Mouse (Mus musculus): Measurements from ENCODE around the gene Eri3. TPM values are rescaled to one million over a fixed set of nuclear protein-coding genes. Genes with fewer than 3 reads are reported as not detected.

Gene Eri3
- total and polyA plus RNA-seq, 3 experiments = 20.7 to 151 (median 54.3) TPM

DNA sequence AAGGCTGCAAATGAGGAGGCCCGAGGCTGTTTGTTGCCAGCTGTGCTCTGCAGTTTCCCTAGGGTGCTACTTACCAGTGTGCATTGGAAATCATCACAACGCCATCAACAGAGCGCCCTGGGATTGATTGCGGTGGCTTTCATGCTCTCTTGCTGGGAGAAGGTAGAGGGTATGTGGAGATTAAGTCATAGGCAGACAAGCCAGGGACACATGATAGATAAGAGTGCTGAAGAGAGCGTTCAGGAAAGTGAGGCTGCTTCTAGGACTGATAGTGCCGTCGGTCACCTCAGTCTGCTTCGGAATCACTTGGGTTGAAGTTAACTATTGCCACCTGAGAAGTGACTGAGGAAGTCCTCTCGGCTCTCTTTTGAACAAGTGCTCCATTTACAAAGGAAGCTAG lies 13.8 kb downstream of the Eri3 start:
- ATAC-seq (ENCODE audit: extremely low read depth, insufficient number of reproducible peaks, low FRiP score, poor library complexity, severe bottlenecking) (no peak), DNase-seq (ENCODE audit: low spot score) (no peak)
- Histone ChIP-seq H3K36me3 (replicated peaks) (peaks cover 75% of the 10 kb centered on the region), H3K9me3 (replicated peaks) (no peaks in the 10 kb centered on the region), H3K27me3 (ENCODE audit: insufficient read depth, low read length) (no peaks in the 10 kb centered on the region), H3K4me1 (ENCODE audit: insufficient read depth, low read depth, low read length) (no peaks in the 10 kb centered on the region), H3K4me3 (ENCODE audit: low read depth, low read length) (no peak overlapping the region)
- TF ChIP-seq TAL1 (conservative IDR thresholded peaks at IDR 0.05; ENCODE audit: low read depth, low read length) = no peak
- no peak for TF ChIP-seq GATA2 (IDR thresholded peaks at IDR 0.05; ENCODE audit: borderline replicate concordance, low read depth, low read length)
- TF ChIP-seq CTCF (IDR thresholded peaks at IDR 0.05; ENCODE audit: low read depth, low read length) = no peak
- no peak for TF ChIP-seq GATA1 (IDR thresholded peaks at IDR 0.05; ENCODE audit: borderline replicate concordance, low read length)
- TF ChIP-seq POLR2AphosphoS5 (IDR thresholded peaks at IDR 0.05; ENCODE audit: insufficient replicate concordance, low read depth, low read length) = no peak

DNA sequence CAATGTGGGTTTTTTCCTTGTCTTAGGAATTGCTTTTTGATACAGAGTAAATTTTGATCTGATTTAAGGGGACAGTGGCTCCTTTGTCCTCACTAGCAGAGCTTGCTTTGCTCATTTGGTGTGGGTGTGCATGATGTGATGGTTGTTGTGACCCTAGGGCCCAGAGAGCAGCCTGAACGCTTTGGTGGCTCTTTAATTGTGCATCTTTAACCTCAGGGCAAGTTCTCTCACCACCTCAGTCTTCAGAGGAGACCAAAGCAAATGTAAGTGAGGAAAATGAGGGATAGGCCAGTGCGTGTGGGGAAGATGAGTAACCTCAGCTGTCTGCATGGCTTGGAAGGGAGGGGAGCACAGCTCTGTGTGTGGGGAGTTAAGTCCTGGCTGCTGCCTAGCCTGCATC lies 18.7 kb downstream of the Eri3 start:
- H3K27me3 ChIP-seq (ENCODE audit: insufficient read depth, low read length) = no peaks in the 10 kb centered on the region
- H3K4me1 ChIP-seq (ENCODE audit: insufficient read depth, low read depth, low read length) = no peaks in the 10 kb centered on the region
- no peak overlapping the region for H3K4me3 ChIP-seq (ENCODE audit: low read depth, low read length)
- peaks cover 83% of the 10 kb centered on the region for H3K36me3 ChIP-seq (replicated peaks)
- ATAC-seq (ENCODE audit: extremely low read depth, insufficient number of reproducible peaks, low FRiP score, poor library complexity, severe bottlenecking) (no peak), DNase-seq (ENCODE audit: low spot score) (no peak)
- TF ChIP-seq GATA2 (IDR thresholded peaks at IDR 0.05; ENCODE audit: borderline replicate concordance, low read depth, low read length) (no peak), POLR2AphosphoS5 (IDR thresholded peaks at IDR 0.05; ENCODE audit: insufficient replicate concordance, low read depth, low read length) (no peak), TAL1 (conservative IDR thresholded peaks at IDR 0.05; ENCODE audit: low read depth, low read length) (no peak), GATA1 (IDR thresholded peaks at IDR 0.05; ENCODE audit: borderline replicate concordance, low read length) (no peak), CTCF (IDR thresholded peaks at IDR 0.05; ENCODE audit: low read depth, low read length) (no peak)
- no peaks in the 10 kb centered on the region for H3K9me3 ChIP-seq (replicated peaks)

DNA sequence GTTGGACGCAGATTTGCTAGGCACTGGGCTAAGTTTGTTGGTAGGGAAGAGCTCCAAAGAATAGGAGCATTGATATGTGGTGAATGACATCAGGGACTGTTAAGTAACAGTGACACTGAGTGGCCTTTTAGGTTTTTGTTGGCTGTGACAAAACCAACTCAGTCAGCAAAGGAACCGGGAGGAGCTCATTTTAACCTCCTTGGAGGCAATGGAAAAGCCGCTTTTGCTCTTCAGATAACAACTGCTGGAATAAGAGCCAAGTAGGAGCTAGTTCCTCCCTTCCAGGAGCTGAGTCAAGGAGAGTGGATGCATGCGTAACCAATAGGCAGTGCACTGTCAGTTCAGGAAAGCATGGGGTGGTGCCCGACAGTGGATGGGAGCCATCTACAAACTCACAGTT lies 20.8 kb downstream of the Eri3 start:
- H3K36me3 ChIP-seq (replicated peaks) = peaks cover 79% of the 10 kb centered on the region
- no peaks in the 10 kb centered on the region for H3K9me3 ChIP-seq (replicated peaks)
- no peaks in the 10 kb centered on the region for H3K4me1 ChIP-seq (ENCODE audit: insufficient read depth, low read depth, low read length)
- no peaks in the 10 kb centered on the region for H3K27me3 ChIP-seq (ENCODE audit: insufficient read depth, low read length)
- TF ChIP-seq GATA1 (IDR thresholded peaks at IDR 0.05; ENCODE audit: borderline replicate concordance, low read length) (no peak), POLR2AphosphoS5 (IDR thresholded peaks at IDR 0.05; ENCODE audit: insufficient replicate concordance, low read depth, low read length) (no peak)
- H3K4me3 ChIP-seq (ENCODE audit: low read depth, low read length) = no peak overlapping the region
- no peak for ATAC-seq (ENCODE audit: extremely low read depth, insufficient number of reproducible peaks, low FRiP score, poor library complexity, severe bottlenecking)
- DNase-seq (ENCODE audit: low spot score) = no peak

DNA sequence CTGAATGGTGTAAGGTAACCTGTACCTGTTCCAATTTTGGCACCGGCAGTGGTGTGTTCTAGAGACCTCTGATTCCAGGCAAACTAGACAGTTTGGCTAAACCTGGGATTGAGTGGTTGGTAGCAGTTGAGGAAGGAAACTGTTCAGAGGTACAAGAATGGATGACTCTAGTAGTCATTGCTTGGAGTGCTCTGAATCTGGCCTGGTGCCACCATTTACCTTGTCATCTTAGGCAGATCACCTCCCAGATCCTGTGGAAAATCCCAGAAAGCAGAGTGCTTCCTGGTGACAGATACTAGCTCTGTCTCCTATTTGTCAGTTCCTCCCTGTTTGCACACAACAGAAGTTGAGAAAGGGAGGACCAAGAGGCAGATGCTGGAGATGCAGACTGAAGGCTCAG lies 27.4 kb downstream of the Eri3 start:
- H3K36me3 ChIP-seq (replicated peaks) = peaks cover 77% of the 10 kb centered on the region
- H3K9me3 ChIP-seq (replicated peaks) = no peaks in the 10 kb centered on the region
- TF ChIP-seq POLR2AphosphoS5 (IDR thresholded peaks at IDR 0.05; ENCODE audit: insufficient replicate concordance, low read depth, low read length) = no peak
- DNase-seq (ENCODE audit: low spot score) = no peak
- peaks cover 7% of the 10 kb centered on the region; the same call in 1 of the 2 replicates for H3K4me1 ChIP-seq (ENCODE audit: insufficient read depth, low read depth, low read length)
- H3K27me3 ChIP-seq (ENCODE audit: insufficient read depth, low read length) = no peaks in the 10 kb centered on the region
- H3K4me3 ChIP-seq (ENCODE audit: low read depth, low read length) = no peak overlapping the region
- no peak for ATAC-seq (ENCODE audit: extremely low read depth, insufficient number of reproducible peaks, low FRiP score, poor library complexity, severe bottlenecking)

DNA sequence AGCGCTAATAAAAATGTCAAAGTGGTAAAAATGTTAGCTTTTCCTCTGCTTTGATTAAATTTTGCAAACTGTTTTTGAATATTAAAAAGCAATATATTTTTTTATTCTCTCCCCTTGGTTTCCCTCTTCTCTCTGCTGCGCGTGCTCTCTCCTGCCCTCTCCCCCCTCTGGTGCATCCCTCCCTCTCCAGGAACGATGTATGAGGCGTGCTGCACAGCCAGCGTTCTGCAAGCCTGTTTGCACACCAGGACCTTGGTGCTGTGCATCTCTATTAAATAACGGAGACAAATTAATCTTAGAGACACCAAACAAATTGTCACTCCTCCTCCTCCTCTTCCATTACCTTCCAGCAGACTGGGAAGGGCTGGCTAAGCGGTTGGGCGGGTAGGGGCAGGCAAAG lies 31.5 kb downstream of the Eri3 start:
- Histone ChIP-seq H3K9me3 (replicated peaks) (no peaks in the 10 kb centered on the region), H3K27me3 (ENCODE audit: insufficient read depth, low read length) (no peaks in the 10 kb centered on the region), H3K36me3 (replicated peaks) (peaks cover 86% of the 10 kb centered on the region), H3K4me3 (ENCODE audit: low read depth, low read length) (no peak overlapping the region), H3K4me1 (ENCODE audit: insufficient read depth, low read depth, low read length) (peaks cover 7% of the 10 kb centered on the region; the same call in 1 of the 2 replicates)
- DNase-seq (ENCODE audit: low spot score) = no peak
- TF ChIP-seq GATA2 (IDR thresholded peaks at IDR 0.05; ENCODE audit: borderline replicate concordance, low read depth, low read length) (no peak), CTCF (IDR thresholded peaks at IDR 0.05; ENCODE audit: low read depth, low read length) (no peak), TAL1 (conservative IDR thresholded peaks at IDR 0.05; ENCODE audit: low read depth, low read length) (no peak), POLR2AphosphoS5 (IDR thresholded peaks at IDR 0.05; ENCODE audit: insufficient replicate concordance, low read depth, low read length) (no peak), GATA1 (IDR thresholded peaks at IDR 0.05; ENCODE audit: borderline replicate concordance, low read length) (no peak)
- no peak for ATAC-seq (ENCODE audit: extremely low read depth, insufficient number of reproducible peaks, low FRiP score, poor library complexity, severe bottlenecking)

DNA sequence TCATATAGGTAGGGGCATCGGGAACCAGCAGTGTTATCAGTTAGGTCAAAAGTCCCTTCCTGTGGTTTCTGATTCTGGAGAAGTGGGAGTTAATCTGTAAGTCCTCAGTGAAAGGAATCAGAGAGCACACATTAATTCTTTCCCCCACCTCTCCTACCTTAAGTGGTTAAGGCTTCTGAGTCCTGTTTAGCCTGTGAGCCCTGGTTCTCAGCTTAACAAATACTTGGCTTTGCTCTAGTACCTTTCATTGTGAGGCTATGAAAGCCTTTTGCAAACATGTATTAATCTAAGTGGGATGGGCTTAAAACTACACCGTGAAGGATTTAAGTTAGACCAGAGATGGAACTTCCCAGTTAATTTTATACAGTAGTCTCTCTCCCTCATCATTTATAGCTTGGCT lies 35.8 kb downstream of the Eri3 start:
- H3K36me3 ChIP-seq (replicated peaks) = peaks cover 94% of the 10 kb centered on the region
- no peak overlapping the region for H3K4me3 ChIP-seq (ENCODE audit: low read depth, low read length)
- DNase-seq (ENCODE audit: low spot score) = no peak
- H3K9me3 ChIP-seq (replicated peaks) = no peaks in the 10 kb centered on the region
- H3K27me3 ChIP-seq (ENCODE audit: insufficient read depth, low read length) = no peaks in the 10 kb centered on the region
- no peak for ATAC-seq (ENCODE audit: extremely low read depth, insufficient number of reproducible peaks, low FRiP score, poor library complexity, severe bottlenecking)
- TF ChIP-seq TAL1 (conservative IDR thresholded peaks at IDR 0.05; ENCODE audit: low read depth, low read length) = no peak
- TF ChIP-seq CTCF (IDR thresholded peaks at IDR 0.05; ENCODE audit: low read depth, low read length) = no peak
- TF ChIP-seq GATA1 (IDR thresholded peaks at IDR 0.05; ENCODE audit: borderline replicate concordance, low read length) = no peak
- no peak for TF ChIP-seq POLR2AphosphoS5 (IDR thresholded peaks at IDR 0.05; ENCODE audit: insufficient replicate concordance, low read depth, low read length)
- no peak for TF ChIP-seq GATA2 (IDR thresholded peaks at IDR 0.05; ENCODE audit: borderline replicate concordance, low read depth, low read length)
- H3K4me1 ChIP-seq (ENCODE audit: insufficient read depth, low read depth, low read length) = peaks cover 5% of the 10 kb centered on the region; the same call in 1 of the 2 replicates

DNA sequence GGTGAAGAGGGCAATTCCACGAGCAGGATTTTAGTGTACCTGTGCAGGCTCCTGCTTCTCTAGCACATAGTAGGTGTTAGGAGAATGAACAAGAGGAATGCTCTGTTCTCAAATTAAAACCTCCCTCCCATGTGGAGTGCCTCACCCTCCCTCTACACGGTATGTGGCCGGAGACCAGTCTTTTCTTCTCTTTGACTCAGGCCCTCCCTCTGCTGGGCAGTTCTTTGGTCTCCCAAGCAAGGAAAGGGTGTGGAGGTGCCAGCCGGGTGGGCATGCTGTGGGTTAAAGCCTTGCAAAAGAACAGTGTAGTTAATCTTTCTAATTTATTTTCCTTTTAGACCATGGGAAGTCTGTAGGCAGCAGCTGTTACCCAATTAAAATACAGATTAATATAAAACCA lies 37.3 kb downstream of the Eri3 start:
- DNase-seq (ENCODE audit: low spot score) = no peak
- Histone ChIP-seq H3K4me3 (ENCODE audit: low read depth, low read length) (no peak overlapping the region), H3K9me3 (replicated peaks) (no peaks in the 10 kb centered on the region), H3K27me3 (ENCODE audit: insufficient read depth, low read length) (no peaks in the 10 kb centered on the region), H3K4me1 (ENCODE audit: insufficient read depth, low read depth, low read length) (peaks cover 5% of the 10 kb centered on the region; the same call in 1 of the 2 replicates), H3K36me3 (replicated peaks) (peaks cover 96% of the 10 kb centered on the region)
- no peak for ATAC-seq (ENCODE audit: extremely low read depth, insufficient number of reproducible peaks, low FRiP score, poor library complexity, severe bottlenecking)
- TF ChIP-seq GATA2 (IDR thresholded peaks at IDR 0.05; ENCODE audit: borderline replicate concordance, low read depth, low read length) (no peak), CTCF (IDR thresholded peaks at IDR 0.05; ENCODE audit: low read depth, low read length) (no peak)

Measured in G1E (cell line).